Mouse (Mus musculus) common myeloid progenitor, adult 5-6 weeks (primary cell): ENCODE measurements at regions not wholly inside any gene's neighbourhood (a gene's known extent, or its start where the extent isn't known, plus 50 kb on each side); places are given as distances from the start of the nearest gene placed in this dataset.
A peak's percentile ranks its signal among the peaks of the same experiment; 100 is the strongest.

Experiments
- ATAC-seq: replicated peaks from 2 replicates; pipeline ENCODE4 v1.8.0; 2016; ENCODE audit warnings: low read depth, mild to moderate bottlenecking, moderate TSS enrichment, inconsistent platforms; ENCODE audit not compliant: poor library complexity, severe bottlenecking

DNA sequence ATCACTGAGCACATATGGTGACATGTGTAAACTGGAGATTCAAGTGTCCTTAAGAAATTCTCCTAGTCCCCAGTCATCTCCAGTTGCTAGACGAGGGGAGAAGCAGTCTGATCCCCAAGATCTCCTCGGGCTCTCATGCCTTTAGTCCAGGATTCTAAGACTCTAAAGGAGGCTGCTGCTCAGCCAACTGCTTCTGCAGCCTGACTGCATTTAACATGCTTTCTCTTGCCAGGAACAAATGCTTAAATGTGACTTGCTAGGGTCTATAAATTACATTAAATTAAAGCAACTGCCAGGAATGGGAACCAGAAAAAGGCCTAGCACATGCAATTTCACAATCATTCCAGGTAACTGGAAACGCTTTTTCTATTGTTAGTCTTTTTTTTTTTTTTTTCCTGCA lies 599.8 kb upstream of the Gcfc2 start:
- ATAC-seq: no peak

DNA sequence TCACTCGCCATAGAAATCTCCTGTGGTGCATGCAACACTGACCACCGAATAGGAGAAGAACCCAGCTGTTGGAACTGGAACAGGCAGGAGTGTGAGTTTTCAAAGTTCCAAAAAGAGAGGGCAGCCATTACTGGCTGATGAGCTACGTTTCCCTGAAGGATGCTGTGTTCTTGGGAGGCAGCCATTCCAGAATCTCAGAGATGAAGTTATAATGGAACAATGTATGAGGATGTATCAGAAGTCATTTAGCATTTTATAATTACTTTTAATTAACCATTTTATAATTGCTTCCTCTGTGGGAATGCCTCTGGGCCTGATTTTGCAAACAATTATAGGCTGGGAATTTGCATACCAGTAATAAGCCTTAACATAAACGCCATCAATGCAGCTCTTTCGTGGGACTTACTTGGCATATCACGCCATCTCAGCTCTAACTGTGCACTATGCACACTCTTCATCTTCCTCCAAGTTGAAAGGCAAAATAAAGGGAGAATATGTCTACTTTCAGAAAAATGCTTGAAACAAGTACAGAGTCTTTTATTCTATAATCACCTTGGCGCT lies 559.4 kb upstream of the Gcfc2 start:
- no peak for ATAC-seq

DNA sequence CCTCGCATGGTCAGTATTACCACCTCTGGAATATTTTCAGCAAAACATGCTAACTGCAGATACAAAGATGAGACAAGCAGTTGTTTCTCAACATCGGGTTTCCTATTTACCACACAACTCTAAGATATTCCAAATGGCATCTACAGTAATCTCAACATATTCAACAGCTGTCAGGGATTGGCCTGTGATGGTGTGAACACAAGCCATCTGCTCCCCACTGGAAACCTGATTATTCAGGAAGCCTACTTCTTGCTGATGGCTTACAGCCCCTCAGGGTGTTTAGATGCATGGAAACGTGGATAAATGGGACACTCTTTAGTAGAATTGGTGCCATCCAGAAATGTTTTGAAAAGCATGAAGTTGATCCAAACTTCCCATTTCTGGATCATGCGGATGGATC lies 535.0 kb upstream of the Gcfc2 start:
- no peak for ATAC-seq

DNA sequence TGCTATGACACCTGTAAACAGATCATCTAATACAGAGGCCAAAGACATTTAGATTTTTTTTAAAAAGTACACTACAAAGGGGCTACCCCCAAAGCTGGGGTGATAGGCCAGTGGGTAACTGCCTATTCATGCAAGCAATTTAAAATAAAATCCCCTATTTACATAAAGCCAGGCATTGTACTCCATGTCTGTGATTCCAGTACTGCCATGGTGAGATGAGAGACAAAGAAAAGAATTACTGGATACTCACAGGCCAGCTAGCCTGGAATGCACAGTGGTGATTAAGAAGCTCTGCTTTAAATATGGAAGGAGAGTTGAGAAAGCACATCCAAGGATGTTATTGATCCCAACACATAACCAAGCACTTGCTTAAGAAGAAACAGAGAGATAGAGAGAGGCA lies 520.3 kb upstream of the Gcfc2 start:
- no peak for ATAC-seq

DNA sequence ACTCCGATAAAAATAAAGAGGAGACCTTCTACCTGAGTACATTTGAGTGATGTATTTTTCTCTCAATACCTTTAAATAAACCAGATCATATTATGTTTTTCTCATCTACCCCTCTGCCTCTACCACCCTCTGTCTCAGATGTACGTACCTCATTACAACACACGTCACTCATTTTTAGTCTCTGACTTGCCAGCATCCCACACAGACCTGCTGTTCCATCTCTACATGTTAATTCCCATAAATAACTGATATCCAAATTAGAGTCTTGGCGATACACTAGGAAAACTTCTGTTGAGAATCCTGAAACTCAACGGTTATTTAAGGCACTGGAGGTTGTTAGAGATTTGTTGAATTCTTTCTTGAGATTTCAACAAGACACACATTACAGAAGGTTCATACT lies 509.9 kb upstream of the Gcfc2 start:
- no peak for ATAC-seq

DNA sequence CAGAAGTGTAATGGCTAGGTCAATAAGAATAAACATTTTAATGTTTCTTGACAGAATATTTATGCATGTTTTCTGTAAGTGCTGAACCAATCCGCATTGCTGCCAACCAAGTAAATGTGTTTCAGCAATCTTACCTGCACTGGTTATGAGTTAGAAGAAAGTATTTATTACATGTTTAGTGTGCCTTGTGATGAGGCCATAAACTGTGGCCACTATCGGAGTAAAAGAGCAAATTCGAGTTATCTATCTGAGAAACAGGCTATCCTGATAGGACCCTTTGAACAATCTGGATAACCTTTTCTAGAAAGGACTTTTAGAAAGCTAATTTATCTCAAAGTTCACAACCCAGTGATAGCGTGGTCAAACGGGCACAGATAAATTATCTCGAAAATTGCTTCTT lies 488.7 kb upstream of the Gcfc2 start:
- no peak for ATAC-seq

DNA sequence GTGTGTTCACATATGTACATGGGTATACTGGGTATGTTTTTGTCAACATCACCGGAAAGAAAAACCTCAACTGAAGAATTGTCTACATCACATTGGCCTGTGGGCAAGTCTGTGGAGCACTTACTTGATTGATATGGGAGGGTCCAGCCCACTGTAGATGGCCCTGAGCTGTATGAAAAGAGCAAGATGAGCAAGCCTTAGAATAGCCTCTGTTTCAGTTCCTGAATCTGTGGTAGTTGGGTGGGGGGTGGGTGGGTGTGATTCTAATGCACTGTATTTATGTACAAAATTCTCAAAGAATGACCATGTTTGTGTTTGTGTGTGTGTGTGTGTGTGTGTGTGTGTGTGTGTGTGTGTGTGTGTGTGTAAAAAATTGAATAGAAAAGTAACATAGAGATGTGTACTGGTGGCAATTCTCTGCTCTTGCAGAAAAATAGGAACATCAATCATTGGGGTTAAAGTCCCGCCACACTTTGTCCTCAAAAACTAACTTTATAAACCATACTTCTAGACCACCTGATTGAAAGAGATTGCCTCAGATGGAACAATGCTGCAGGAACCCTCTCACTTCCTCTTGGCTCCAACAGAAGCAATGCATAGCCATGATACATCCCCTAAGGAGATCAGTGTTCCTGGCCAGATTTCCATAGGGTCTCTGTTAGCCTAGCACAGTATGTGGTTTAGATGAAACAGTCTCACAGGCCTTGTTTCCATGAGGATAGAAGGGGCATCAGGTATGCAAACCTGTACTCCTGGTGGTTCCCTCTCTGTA lies 484.3 kb upstream of the Gcfc2 start:
- peak; percentile 56 for ATAC-seq

DNA sequence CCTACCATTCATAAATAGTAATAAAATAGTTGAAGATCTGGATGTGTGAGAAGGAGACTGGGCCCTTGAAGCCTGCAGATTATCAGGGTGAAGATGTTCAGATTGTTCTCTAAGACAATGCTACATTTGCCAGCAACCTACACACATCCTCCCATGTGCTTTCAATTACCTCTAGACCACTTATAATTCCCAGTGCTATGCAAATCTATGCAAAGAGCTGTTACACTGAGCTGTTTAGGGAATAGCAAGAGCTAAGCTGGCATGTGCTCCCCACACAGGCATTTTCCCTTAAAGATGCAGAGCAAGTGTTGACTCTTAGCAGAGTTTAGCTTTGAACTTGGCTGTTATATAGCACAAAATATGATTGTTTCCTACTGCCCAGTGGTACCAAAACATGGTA lies 482.1 kb upstream of the Gcfc2 start:
- ATAC-seq: no peak

DNA sequence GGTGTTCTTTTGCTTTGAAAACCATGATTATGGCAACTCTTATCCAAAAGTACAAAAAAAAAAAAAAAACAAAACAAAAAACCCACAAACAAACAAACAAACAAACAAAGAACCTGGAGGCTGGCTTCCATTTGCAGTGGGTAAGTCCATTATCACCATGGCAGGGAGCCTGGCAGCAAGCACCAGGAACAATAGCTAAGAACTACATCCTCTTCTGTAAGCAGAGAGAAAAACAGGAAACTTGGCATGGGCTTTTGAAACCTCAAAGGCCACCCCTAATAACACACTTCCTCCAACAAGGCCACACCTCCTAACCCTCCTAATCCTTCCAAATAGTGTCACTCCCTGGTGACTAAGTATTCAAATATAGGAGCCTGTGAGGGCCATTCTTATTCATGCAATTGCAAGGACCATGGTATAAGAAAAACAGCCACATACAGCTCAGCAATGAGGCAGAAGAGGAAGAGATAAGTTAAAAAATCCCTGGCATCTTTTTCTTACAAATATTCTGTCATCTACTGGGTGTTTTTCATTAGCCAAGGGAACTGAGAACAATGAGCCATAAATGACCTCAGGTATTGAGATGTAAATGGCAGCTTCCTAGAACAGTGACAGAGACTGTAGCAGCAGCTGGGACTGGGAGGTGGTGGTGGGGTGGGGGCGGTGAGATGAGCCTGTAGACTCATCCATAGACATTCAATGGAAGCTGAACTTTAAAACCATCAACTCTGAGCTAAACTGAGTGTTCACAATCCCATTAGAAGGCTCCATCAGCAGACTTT lies 477.3 kb upstream of the Gcfc2 start:
- peak; percentile 57; the same call in 1 of the 2 replicates for ATAC-seq

DNA sequence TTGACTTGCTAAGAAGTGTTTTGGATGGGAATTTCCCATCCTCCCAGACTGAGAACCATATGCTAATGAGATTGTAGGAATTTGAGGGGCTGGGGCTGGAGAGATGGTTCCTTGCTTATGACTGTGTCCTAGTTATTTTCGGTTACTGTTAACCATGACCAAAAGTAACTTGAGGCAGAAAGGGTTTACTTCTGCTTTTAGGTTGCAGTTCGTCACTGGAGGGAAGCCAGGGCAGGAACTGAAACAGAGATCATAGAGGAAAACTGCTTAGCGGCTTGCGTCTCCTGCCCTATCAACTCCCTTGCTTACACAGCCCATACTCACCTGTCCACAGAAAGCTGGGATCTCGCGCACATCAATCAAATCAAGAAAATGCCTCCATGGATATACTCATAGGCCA lies 475.8 kb upstream of the Gcfc2 start:
- ATAC-seq: peak; percentile 87

DNA sequence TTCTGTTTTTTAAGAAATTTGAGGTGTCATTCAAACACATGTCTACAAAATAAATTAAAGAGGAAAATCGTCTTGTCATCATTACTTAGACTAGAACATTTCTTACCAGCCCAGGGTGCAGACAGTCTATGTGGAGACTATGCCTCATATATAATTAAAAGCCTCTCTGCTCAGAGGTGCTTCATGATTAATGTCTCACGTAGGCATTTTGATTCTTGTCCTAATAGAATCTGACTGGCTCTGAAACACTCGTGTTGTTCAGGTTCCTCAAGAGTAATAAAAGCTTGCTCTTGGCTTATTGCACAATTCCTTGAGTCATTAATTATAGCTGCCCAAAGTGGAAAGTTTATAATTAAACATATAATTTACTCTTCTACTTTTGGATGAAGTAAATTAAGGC lies 475.1 kb upstream of the Gcfc2 start:
- ATAC-seq: no peak

DNA sequence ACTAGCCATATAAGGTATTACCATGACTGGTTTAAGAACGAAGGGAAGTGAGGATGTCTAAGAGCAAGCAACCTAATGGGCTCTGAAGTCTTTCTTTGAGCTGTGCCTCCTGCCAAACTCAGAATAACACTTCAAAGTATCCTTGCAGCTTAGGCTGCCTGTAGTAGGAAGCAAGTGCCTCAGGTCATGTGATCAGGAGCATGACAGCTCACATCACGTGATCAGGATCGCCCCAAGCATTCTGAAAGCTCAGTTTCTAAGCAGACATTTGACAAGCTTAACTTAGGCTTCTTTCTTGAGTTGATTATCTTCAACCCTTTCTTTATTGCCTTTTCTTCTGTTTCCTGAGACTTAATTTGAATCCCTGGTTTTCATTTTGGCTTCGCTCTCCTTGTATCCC lies 462.4 kb upstream of the Gcfc2 start:
- no peak for ATAC-seq

DNA sequence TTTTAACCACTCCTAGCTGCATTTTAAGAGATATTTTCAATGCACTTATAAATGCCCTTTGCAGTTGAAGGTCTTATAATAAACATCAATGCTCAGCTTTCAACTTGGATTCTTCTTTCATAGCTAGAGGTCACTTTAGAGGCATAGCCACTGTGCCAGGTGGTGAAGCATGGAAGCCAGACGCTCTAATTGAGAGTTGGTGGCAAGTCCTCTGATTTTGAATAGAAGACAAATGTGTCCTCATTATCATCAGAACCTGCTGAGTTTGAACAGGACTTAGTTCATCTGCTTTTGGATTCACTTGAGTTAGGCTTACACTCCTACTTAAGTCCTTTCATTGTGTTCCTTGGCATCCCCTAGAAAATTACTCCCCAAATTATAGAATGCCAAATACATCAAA lies 459.0 kb upstream of the Gcfc2 start:
- no peak for ATAC-seq

DNA sequence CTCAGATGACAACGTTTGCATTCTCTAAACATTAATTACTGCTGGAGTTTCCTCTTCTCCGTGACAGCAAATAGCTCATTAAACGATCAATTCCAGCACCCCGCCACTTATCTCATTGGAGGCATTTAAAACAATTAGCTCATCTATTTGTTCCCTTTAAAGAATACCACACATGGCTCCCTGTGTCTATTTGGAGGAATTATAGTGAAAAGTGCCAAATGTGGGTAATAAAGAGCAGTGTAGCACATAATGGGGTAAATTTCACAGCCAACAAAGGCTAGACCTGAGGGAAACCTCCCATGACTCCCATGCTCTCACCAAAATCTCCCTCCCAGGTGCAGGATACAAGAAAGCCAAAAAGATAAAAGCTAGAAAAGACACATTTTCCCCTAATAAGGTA lies 456.9 kb upstream of the Gcfc2 start:
- ATAC-seq: no peak

DNA sequence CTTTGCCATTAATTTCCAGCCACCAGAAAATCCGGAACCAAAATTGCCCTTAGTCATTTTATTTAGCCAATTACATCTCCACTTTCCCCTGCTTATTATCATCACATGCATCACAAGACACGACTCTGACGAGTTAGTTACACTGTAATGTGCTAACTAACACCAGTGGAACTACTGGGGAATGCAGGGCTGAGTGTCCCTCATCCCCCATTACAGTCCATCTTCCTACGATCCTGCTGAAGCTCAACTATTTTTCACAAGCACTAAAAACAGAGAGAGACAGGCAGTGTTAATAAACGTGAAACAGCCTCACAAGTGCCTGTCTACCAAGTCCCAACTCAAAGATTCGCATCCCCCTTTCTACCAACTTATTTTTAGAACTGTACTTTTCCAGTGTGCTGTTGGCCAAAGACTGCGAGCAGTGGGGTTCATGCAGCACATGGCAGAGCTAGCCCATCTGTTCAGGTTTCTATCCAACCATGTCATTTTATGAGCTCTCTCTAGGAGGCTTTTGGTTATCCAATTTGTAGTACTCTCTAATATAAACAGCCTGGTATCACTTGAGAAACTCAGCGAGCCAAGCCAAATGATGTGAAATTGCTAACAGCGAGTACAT lies 452.0 kb upstream of the Gcfc2 start:
- no peak for ATAC-seq

DNA sequence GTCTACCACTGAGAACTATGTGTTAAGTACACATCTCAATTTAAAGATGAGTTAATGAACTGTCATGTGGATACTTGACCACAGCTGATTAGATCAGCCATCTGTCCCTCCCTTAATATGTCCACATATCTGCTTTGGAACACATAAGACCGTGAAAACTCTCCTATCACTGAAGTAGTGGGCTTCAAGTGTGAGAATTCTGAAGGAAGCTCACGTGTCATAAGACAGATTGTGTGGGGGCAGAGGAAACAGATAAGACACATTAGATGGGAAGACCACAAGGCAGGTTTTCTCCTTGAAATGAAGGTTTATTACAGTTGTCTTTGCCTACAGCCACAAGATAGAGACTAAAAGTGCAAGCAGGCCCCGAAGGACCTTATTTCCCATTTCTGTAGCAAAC lies 451.0 kb upstream of the Gcfc2 start:
- ATAC-seq: no peak

DNA sequence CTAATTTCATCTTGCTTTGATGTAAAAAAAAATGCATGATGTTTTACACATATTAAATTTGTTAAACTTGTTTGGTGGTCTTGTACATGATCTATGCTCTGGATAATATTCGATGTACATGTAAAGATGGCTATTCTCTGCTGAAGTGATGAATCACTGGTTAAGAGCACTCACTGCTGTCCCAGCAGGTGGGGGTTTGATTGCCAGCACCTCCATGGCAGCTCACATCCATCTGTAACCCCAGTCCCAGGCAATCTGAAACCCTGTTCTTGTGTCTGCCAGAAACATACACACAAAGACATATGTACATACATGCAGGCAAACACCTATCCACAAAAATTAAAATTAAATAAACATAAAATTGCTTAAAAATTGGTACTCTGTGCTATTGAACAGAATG lies 448.7 kb upstream of the Gcfc2 start:
- no peak for ATAC-seq

DNA sequence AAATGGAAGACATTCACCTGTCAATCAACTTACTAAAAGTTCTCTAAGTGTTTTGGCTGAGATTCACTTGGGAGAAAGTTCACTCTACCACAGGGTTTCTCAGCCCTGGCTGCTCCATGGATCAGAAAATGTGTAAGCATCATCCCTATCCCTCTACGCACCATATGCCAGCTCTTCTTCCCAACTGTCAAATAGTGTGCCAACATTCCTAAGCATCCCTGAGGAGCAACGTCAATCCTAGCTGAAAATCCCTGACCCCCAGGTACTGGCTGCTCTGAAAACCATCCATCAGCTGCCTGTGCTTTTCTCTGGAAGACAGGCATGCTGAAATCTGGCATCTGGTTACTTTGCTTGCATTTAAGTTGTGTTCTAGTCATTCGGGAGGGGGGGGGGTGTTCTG lies 436.5 kb upstream of the Gcfc2 start:
- no peak for ATAC-seq

DNA sequence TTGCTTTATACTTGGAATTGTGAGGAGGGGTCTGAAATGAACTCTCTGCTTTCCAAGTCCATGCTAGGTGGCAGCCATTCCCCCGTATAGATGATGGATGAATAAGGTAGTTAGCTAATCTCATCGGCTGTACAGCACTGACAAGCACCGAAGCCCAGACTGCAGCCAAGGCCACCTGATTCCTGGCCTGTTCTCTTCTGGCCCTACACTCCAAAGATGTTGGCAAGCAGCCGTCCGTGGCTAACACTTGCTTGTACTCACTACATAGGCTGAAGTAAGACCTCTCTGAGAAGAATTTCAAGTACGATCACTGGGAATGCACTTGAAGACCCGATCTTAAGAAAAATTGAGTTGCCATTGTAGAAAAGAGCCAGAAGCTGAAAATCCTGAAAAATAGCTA lies 427.2 kb upstream of the Gcfc2 start:
- ATAC-seq: no peak

DNA sequence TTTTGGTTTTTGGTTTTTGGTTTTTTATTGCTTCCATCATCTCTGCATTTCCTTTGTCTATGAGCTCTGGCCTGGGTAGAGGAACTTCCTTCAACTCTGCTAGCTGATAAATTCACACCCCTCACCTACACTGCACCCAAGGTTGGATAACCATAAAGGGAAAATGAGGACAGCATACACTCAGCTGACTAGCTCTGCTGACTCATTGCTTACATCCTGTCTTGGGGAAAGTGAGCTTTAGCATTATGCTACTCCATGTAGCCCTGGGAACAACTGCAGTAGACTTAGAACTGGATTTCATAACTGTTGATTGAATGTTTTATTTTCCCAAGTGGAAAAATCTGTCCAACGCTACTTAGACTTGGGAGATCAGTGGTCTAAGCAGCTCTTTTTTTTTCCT lies 406.3 kb upstream of the Gcfc2 start:
- ATAC-seq: no peak

DNA sequence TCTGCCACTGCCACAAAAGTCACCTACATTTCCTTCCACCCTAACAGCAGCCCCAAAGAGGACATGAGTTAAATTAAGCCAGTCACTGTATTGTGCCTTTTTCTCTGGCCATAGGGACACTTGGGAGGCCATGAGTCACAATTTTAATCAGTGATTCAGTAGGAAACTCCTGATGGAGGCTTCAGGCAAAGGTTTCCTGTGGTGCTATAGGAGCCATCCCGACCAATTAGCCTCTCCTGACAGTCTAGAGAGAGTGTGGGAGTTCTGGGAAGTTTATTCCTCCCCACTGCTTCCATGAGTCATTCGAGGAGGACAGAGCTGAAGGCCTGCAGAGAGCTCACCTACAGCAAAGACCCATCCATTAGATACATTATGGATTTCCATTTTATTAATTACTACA lies 361.2 kb upstream of the Gcfc2 start:
- ATAC-seq: no peak
